Mouse (Mus musculus) heart, embryonic 14.5 days (tissue): ENCODE results near the gene Cbr4. TPM values are rescaled to one million over a fixed set of nuclear protein-coding genes. Genes with fewer than 3 reads are reported as not detected.

Source experiments
- ATAC-seq: fragments of 200-750 bp; cut with Nextera tagmentation; 2 replicates; pipeline ENCODE4 v1.8.0; 2017; ENCODE audit warnings: low read depth, moderate TSS enrichment; ENCODE audit not compliant: insufficient number of reproducible peaks, insufficient read depth, low FRiP score
- H3K27ac ChIP-seq, 2 experiments: fragments of 200-500 bp in 1 of 2; fragments of 300-500 bp in 1 of 2; sonication (generic) in 1 of 2; replicated peaks in 1 of 2; 2 replicates each; pipeline ENCODE4 v1.5.1; 2012 to 2014; ENCODE audit warnings: low read depth in 2 of 2, low read length in 2 of 2, control low read depth in 1 of 2, mild to moderate bottlenecking in 1 of 2, mixed read lengths in 1 of 2; ENCODE audit not compliant: control insufficient read depth in 1 of 2, insufficient read depth in 1 of 2
- H3K27me3 ChIP-seq: fragments of 300-500 bp; sonication (generic); 2 replicates; pipeline ENCODE4 v1.6.1; 2014; ENCODE audit warnings: mild to moderate bottlenecking, low read length, control low read depth; ENCODE audit not compliant: control insufficient read depth, insufficient read depth
- H3K36me3 ChIP-seq: fragments of 300-500 bp; sonication (generic); 2 replicates; pipeline ENCODE4 v1.6.1; 2014; ENCODE audit warnings: mild to moderate bottlenecking, control low read depth, low read length, mixed read lengths; ENCODE audit not compliant: control insufficient read depth, insufficient read depth
- H3K4me1 ChIP-seq, 2 experiments: fragments of 200-500 bp in 1 of 2; fragments of 300-500 bp in 1 of 2; sonication (generic) in 1 of 2; 2 replicates each; pipeline ENCODE4 v1.6.1; 2012 to 2014; ENCODE audit warnings: low read length in 2 of 2, control low read depth in 1 of 2, mixed read lengths in 1 of 2; ENCODE audit not compliant: control insufficient read depth in 2 of 2, insufficient read depth in 2 of 2
- H3K4me2 ChIP-seq: fragments of 300-500 bp; sonication (generic); 2 replicates; pipeline ENCODE4 v1.6.1; 2014; ENCODE audit warnings: mild to moderate bottlenecking, low read length
- H3K4me3 ChIP-seq, 2 experiments: fragments of 200-500 bp in 1 of 2; fragments of 300-500 bp in 1 of 2; sonication (generic) in 1 of 2; 2 replicates each; pipeline ENCODE4 v1.5.1; 2012 to 2014; ENCODE audit warnings: low read length in 2 of 2, mild to moderate bottlenecking in 2 of 2, control low read depth in 1 of 2, low read depth in 1 of 2, moderate library complexity in 1 of 2; ENCODE audit not compliant: control insufficient read depth in 1 of 2, insufficient read depth in 1 of 2
- H3K9ac ChIP-seq: fragments of 300-500 bp; sonication (generic); 2 replicates; pipeline ENCODE4 v1.6.1; 2014; ENCODE audit warnings: mild to moderate bottlenecking, low read length
- H3K9me3 ChIP-seq: fragments of 300-500 bp; sonication (generic); 2 replicates; pipeline ENCODE4 v1.6.1; 2016; ENCODE audit warnings: low read length, control low read depth; ENCODE audit not compliant: control insufficient read depth
- WGBS: fragments of 180-500 bp; shearing (Covaris S2); extraction: QIAGEN DNeasy Blood & Tissue Kit; methylation state at CpG from one replicate; pipeline ENCODE4 v1.1.7; 2014; 5-methylcytosine and 5-hydroxymethylcytosine counted together
- polyA plus RNA-seq: library from polyadenylated mRNA; unstranded; fragments of >200 nt; fragmentation: Nextera tagmentation; extraction: Ambion mirVana; gene quantifications from 2 replicates; pipeline ENCODE4 v1.2.1, GENCODE M21; 2014

The Cbr4 gene
- polyA plus RNA-seq, 1 experiment from 2014 or later = 50.0 TPM

DNA sequence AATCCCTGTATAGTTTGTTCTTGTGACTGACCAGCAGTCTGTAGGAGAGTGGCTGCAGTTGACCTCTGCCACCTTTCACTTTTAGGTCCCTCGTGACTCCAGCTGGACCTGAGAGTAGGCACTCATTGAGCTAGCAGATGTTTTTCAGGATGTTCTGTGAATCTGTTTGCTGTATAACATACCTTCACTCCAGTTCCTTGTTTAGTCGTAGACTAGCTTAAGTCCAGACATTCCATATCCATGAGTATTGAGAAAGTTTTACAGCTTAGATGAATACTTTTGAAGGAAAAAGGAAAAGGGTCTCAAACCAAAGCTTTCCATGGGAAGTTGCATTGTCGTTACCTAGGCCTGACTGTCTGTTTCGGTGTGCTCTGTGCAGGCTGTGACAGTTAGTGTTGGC is 9.6 kb downstream of the Cbr4 start:
- no peak for ATAC-seq
- Histone ChIP-seq H3K4me3 (no peak overlapping the region), H3K4me1 (no peaks in the 10 kb centered on the region), H3K27me3 (no peaks in the 10 kb centered on the region), H3K4me2 (no peak overlapping the region), H3K36me3 (peaks cover 36% of the 10 kb centered on the region), H3K9ac (no peak overlapping the region), H3K27ac (no peak overlapping the region), H3K9me3 (no peaks in the 10 kb centered on the region)
- 83% methylated on average over 4 of the region's 4 CpGs for WGBS

- H3K9me3 ChIP-seq = no peaks in the 10 kb centered on the region
- H3K36me3 ChIP-seq = peaks cover 39% of the 10 kb centered on the region
- H3K27me3 ChIP-seq = no peaks in the 10 kb centered on the region
- H3K4me3 ChIP-seq = no peak overlapping the region
- ATAC-seq = no peak
- WGBS = 52% methylated on average over 4 of the region's 4 CpGs
- H3K4me1 ChIP-seq = no peaks in the 10 kb centered on the region
- H3K9ac ChIP-seq = no peak overlapping the region
- H3K27ac ChIP-seq = no peak overlapping the region
- H3K4me2 ChIP-seq = no peak overlapping the region
These were observed 11.5 kb downstream of the Cbr4 start for GRCm38 (mm10) chr8:61499035-61499434.

DNA sequence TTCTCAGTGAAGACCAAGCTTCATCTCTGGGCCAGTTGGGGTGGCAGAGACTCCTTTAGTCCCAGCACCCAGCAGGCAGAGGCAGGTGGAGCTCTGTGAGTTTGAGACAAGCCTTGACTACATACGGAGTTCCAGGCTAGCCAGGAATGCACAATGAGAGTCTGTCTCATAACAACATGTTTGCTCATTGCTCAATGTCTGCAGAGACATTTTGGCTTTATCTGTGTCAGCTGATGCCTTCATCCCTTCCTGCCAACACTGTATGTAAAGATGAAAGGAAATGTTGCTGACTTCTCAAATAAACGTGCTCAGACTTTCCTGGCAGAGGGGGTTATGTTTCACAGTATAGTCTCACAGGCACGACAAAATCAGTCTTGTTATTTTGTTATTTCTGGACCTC is 13.4 kb downstream of the Cbr4 start:
- H3K4me2 ChIP-seq = no peak overlapping the region
- no peak for ATAC-seq
- peaks cover 25% of the 10 kb centered on the region for H3K36me3 ChIP-seq
- no peak overlapping the region for H3K9ac ChIP-seq
- H3K9me3 ChIP-seq = no peaks in the 10 kb centered on the region
- no peaks in the 10 kb centered on the region for H3K27me3 ChIP-seq
- 32% methylated on average over 3 of the region's 3 CpGs for WGBS
- no peak overlapping the region for H3K4me3 ChIP-seq
- no peaks in the 10 kb centered on the region for H3K4me1 ChIP-seq
- H3K27ac ChIP-seq = no peak overlapping the region

DNA sequence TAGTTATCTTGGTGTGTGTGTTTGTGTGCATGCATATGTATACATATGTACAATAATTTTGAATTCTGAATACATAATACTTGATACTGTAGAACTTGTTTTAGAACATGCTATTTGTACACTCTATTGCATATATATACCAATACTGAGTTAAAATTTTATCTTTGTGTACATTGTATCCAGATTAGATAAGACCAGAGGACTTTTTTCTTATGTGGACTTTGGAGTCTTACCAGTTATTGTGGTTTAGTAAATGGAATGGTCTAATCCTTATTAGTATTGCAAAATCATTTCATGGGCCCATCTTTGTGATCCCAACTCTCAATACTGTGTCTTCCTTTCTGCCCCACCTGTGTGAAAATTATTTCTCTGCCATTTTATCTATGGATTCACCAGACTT is 14.7 kb downstream of the Cbr4 start:
- peaks cover 15% of the 10 kb centered on the region for H3K36me3 ChIP-seq

GRCm38 (mm10) chr8:61515110-61515930 is 27.8 kb downstream of the Cbr4 start:
- ATAC-seq = no peak
- H3K27ac ChIP-seq = no peak overlapping the region
- peaks cover 98% of the 10 kb centered on the region for H3K36me3 ChIP-seq
- H3K4me1 ChIP-seq = no peaks in the 10 kb centered on the region
- WGBS = 92% methylated on average over 24 of the region's 24 CpGs
- H3K4me2 ChIP-seq = no peak overlapping the region
- no peaks in the 10 kb centered on the region for H3K9me3 ChIP-seq
- no peak overlapping the region for H3K4me3 ChIP-seq
- no peak overlapping the region for H3K9ac ChIP-seq
- no peaks in the 10 kb centered on the region for H3K27me3 ChIP-seq

More for the DNA sequence above, 14.7 kb downstream of the Cbr4 start:
- Histone ChIP-seq H3K27me3 (no peaks in the 10 kb centered on the region), H3K9me3 (no peaks in the 10 kb centered on the region), H3K4me3 (no peak overlapping the region), H3K4me2 (no peak overlapping the region), H3K9ac (no peak overlapping the region), H3K4me1 (no peaks in the 10 kb centered on the region), H3K27ac (no peak overlapping the region)
- no peak for ATAC-seq

GRCm38 (mm10) chr8:61515931-61516744 is 28.6 kb downstream of the Cbr4 start:
- Histone ChIP-seq H3K4me2 (no peak overlapping the region), H3K4me3 (no peak overlapping the region), H3K27ac (no peak overlapping the region), H3K9ac (no peak overlapping the region), H3K27me3 (no peaks in the 10 kb centered on the region), H3K36me3 (peaks cover 98% of the 10 kb centered on the region), H3K4me1 (no peaks in the 10 kb centered on the region), H3K9me3 (no peaks in the 10 kb centered on the region)
- 61% methylated on average over 25 of the region's 25 CpGs for WGBS
- ATAC-seq = no peak

DNA sequence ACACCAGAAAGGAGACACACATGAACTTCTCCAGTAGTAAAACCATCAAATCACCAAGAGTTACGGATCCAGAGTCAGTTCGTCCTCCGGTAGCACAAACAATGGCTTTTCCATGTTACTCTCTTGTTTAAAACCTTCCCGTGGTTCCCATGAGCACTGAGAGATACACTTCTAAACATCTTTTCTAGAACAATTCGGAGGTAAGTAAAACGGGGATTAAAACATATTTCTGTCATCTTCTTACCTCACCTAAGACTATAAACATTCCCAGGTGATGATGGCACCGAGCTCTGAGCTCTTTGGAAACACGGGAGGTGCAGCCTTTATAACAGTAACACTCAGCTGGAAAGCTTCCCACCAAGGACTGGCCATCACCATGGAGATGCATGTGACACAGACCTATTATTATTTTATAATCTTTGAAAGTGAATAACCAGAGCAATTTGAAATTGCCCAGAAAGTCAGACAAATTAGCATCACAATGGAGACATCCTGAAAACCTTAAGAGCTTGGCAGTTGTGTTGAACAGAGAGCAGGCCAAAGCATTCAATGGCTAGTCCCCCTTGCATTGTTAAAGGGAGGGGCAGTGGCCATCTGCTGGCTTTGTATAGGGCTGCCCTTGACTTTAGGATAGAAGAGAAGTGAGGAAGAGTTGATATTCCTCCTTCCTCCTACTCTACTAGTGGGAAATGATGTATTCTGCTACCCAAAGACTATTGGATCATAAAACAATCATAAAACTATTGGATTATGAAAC is 29.4 kb downstream of the Cbr4 start:
- WGBS = 85% methylated on average over 8 of the region's 8 CpGs
- Histone ChIP-seq H3K4me3 (no peak overlapping the region), H3K9me3 (no peaks in the 10 kb centered on the region), H3K36me3 (peaks cover 98% of the 10 kb centered on the region), H3K4me1 (no peaks in the 10 kb centered on the region), H3K27ac (no peak overlapping the region), H3K27me3 (no peaks in the 10 kb centered on the region), H3K9ac (no peak overlapping the region), H3K4me2 (no peak overlapping the region)
- no peak for ATAC-seq
